Mouse (Mus musculus): Measurements from ENCODE around the gene Vangl2. TPM values are rescaled to one million over a fixed set of nuclear protein-coding genes. Genes with fewer than 3 reads are reported as not detected.

The Vangl2 gene
- total and polyA plus RNA-seq, 2 experiments from 2014 or later = 36.5 to 86.6 TPM

DNA sequence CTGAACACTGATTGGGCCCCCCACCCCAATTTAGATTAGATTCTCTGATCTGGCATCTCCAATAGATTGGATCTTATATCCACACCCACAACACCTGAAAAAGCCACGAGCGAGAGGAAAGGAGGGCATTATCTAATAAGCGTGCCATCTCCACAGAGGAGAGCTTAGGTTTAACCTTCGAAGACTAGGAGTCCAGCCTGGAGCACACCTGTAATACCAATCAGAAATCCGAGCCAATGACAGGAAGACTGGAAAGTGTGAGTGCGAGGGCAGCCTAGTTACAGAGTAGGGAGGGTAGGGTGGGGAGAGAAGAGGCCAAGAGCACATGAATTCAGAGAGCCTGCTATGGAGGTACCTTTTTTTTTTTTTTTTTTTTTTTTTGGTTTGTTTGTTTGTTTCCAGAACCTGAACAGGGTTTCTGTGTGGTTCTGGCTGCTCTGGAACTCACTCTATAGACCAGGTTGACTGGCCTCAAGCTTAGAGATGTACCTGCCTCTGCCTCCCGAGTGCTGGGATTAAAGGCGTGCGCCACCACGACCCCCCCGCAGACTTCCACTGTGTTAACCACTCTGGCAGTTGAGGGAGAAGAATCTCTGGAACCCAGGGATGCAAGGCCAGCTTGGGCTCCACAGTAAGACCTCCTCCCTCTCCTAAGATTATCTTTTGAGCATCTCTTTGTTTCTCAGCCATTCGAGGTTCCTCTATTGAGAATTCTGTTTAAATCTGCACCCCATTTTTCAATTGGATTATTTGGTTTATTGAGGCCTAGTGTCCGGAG lies 29.2 kb downstream of the Vangl2 start:
- Histone ChIP-seq H3K36me3 (ENCODE audit: insufficient read depth, low read length) (peaks cover 6% of the 10 kb centered on the region; the same call in 1 of the 2 replicates), H3K27ac (no peak overlapping the region), H3K4me3 (ENCODE audit: low read length) (no peak overlapping the region), H3K4me2 (ENCODE audit: low read depth, low read length) (no peak overlapping the region), H3K9ac (replicated peaks; ENCODE audit: low read length) (no peak overlapping the region), H3K4me1 (ENCODE audit: insufficient read depth, low read length) (no peaks in the 10 kb centered on the region), H3K9me3 (ENCODE audit: low read length) (no peaks in the 10 kb centered on the region), H3K27me3 (ENCODE audit: insufficient read depth, low read length) (no peaks in the 10 kb centered on the region)
- ATAC-seq = no peak
- WGBS = 93% methylated on average over 13 of the region's 13 CpGs
- TF ChIP-seq CTCF (IDR thresholded peaks at IDR 0.05; ENCODE audit: low read depth) = no peak
- no peak for DNase-seq (ENCODE audit: low spot score)

DNA sequence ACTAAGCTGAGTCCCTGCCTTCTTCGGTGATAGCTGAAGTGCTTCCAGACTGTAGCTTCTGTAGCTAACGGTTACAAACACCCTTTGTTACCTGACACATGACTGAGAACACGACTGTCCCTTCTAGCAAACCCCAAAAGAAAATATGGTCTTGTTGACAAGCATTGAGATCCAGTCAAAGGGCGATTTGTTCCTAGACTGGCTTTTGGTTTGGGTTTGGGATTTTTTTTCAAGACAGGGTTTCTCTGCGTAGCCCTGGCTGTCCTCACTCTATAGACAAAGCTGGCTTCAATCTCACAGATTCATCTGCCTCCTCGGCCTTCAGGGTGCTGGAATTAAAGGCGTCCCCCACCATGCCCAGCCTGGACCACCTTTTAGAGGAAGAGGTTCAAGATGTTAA lies 31.5 kb downstream of the Vangl2 start:
- Histone ChIP-seq H3K4me1 (ENCODE audit: insufficient read depth, low read length) (no peaks in the 10 kb centered on the region), H3K9ac (replicated peaks; ENCODE audit: low read length) (no peak overlapping the region), H3K36me3 (ENCODE audit: insufficient read depth, low read length) (no peaks in the 10 kb centered on the region), H3K4me3 (ENCODE audit: low read length) (no peak overlapping the region), H3K27me3 (ENCODE audit: insufficient read depth, low read length) (no peaks in the 10 kb centered on the region), H3K27ac (no peak overlapping the region), H3K9me3 (ENCODE audit: low read length) (no peaks in the 10 kb centered on the region), H3K4me2 (ENCODE audit: low read depth, low read length) (no peak overlapping the region)
- 62% methylated on average over 7 of the region's 7 CpGs for WGBS
- ATAC-seq (no peak), DNase-seq (ENCODE audit: low spot score) (no peak)
- TF ChIP-seq CTCF (IDR thresholded peaks at IDR 0.05; ENCODE audit: low read depth) = no peak

- H3K4me3 ChIP-seq (ENCODE audit: low read length) = no peak overlapping the region
- no peak for DNase-seq (ENCODE audit: low spot score)
- H3K27ac ChIP-seq = no peak overlapping the region
- H3K9me3 ChIP-seq (ENCODE audit: low read length) = no peaks in the 10 kb centered on the region
- ATAC-seq = no peak
- H3K36me3 ChIP-seq (ENCODE audit: insufficient read depth, low read length) = no peaks in the 10 kb centered on the region
- H3K27me3 ChIP-seq (ENCODE audit: insufficient read depth, low read length) = no peaks in the 10 kb centered on the region
- H3K4me2 ChIP-seq (ENCODE audit: low read depth, low read length) = no peak overlapping the region
- no peaks in the 10 kb centered on the region for H3K4me1 ChIP-seq (ENCODE audit: insufficient read depth, low read length)
- H3K9ac ChIP-seq (replicated peaks; ENCODE audit: low read length) = no peak overlapping the region
- TF ChIP-seq CTCF (IDR thresholded peaks at IDR 0.05; ENCODE audit: low read depth) = no peak
- 87% methylated on average over 11 of the region's 11 CpGs for WGBS
Observed at GRCm38 (mm10) chr1:171994918-171995715, 33.1 kb downstream of the Vangl2 start.

- no peaks in the 10 kb centered on the region for H3K4me1 ChIP-seq (ENCODE audit: insufficient read depth, low read length)
- no peaks in the 10 kb centered on the region for H3K36me3 ChIP-seq (ENCODE audit: insufficient read depth, low read length)
- H3K27me3 ChIP-seq (ENCODE audit: insufficient read depth, low read length) = no peaks in the 10 kb centered on the region
- no peak for TF ChIP-seq CTCF (IDR thresholded peaks at IDR 0.05; ENCODE audit: low read depth)
- no peak overlapping the region for H3K27ac ChIP-seq
- 80% methylated on average over 2 of the region's 2 CpGs for WGBS
- ATAC-seq (no peak), DNase-seq (ENCODE audit: low spot score) (no peak)
- H3K4me2 ChIP-seq (ENCODE audit: low read depth, low read length) = no peak overlapping the region
- no peak overlapping the region for H3K9ac ChIP-seq (replicated peaks; ENCODE audit: low read length)
- H3K4me3 ChIP-seq (ENCODE audit: low read length) = no peak overlapping the region
- no peaks in the 10 kb centered on the region for H3K9me3 ChIP-seq (ENCODE audit: low read length)
Observed at GRCm38 (mm10) chr1:171994501-171994900, 33.7 kb downstream of the Vangl2 start.

DNA sequence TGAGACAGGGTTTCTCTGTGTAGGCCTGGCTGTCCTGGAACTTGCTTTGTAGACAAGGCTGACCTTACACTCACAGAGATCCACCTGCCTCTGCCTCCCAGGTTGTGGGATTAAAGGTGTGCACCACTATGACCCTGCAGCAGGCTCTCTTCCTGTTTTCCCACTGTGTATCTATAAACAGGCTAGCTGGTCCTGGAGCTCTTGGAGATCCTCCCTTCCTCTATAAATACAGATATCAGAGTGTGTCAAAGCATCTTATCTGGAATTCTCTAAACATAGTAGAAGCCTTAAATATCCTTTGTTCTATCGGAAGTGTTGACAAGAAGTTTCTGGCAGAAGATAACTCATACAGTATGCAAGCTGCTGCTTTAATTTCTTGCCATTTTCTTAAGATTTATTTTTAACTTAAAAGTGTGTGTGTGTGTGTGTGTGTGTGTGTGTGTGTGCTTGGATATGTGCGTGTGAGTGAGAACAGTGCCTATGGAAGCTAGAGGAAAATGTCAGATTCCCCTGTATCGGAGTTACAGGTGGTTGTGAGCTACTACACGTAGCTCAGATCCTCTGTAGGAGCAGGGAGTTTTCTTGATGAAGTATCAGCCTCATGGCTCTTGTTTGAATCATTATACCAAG lies 35.2 kb downstream of the Vangl2 start:
- Histone ChIP-seq H3K36me3 (ENCODE audit: insufficient read depth, low read length) (no peaks in the 10 kb centered on the region), H3K9me3 (ENCODE audit: low read length) (peaks cover 2% of the 10 kb centered on the region; the same call in 1 of the 2 replicates), H3K27ac (no peak overlapping the region), H3K27me3 (ENCODE audit: insufficient read depth, low read length) (no peaks in the 10 kb centered on the region), H3K9ac (replicated peaks; ENCODE audit: low read length) (no peak overlapping the region), H3K4me3 (ENCODE audit: low read length) (no peak overlapping the region), H3K4me2 (ENCODE audit: low read depth, low read length) (no peak overlapping the region), H3K4me1 (ENCODE audit: insufficient read depth, low read length) (no peaks in the 10 kb centered on the region)
- DNase-seq (ENCODE audit: low spot score) (no peak), ATAC-seq (no peak)
- no peak for TF ChIP-seq CTCF (IDR thresholded peaks at IDR 0.05; ENCODE audit: low read depth)
- 81% methylated on average over 4 of the region's 4 CpGs for WGBS

DNA sequence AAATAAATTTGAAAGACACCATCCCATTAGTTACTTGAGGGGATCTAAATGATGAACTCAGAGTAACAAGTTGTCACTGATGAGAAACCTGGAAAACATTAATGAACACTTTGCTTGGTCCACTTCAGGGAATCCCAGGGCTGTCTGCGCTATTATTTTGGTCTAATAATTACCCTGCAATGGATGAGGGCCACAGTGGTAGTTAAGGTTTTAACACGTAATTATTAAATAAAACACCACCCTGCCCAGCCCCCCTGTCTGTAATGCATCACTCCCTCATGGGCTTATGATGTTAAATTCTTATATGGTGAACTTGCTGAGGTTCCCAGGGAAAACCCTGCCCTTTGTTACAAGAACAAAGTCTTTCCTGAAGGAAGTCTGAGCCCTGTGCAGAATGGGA lies 36.4 kb downstream of the Vangl2 start:
- Histone ChIP-seq H3K4me2 (ENCODE audit: low read depth, low read length) (no peak overlapping the region), H3K9ac (replicated peaks; ENCODE audit: low read length) (no peak overlapping the region), H3K27ac (no peak overlapping the region), H3K27me3 (ENCODE audit: insufficient read depth, low read length) (no peaks in the 10 kb centered on the region), H3K9me3 (ENCODE audit: low read length) (peaks cover 2% of the 10 kb centered on the region; the same call in 1 of the 2 replicates), H3K4me3 (ENCODE audit: low read length) (no peak overlapping the region), H3K36me3 (ENCODE audit: insufficient read depth, low read length) (no peaks in the 10 kb centered on the region), H3K4me1 (ENCODE audit: insufficient read depth, low read length) (no peaks in the 10 kb centered on the region)
- no peak for TF ChIP-seq CTCF (IDR thresholded peaks at IDR 0.05; ENCODE audit: low read depth)
- DNase-seq (ENCODE audit: low spot score) (no peak), ATAC-seq (no peak)
- WGBS = 82% methylated on average over 2 of the region's 2 CpGs
